Mouse (Mus musculus): ENCODE data around the gene Myh15. TPM values are rescaled to one million over a fixed set of nuclear protein-coding genes. Genes with fewer than 3 reads are reported as not detected.

Gene Myh15
- not detected in 2 replicates for polyA plus RNA-seq (2014; fragmentation: Nextera tagmentation; extraction: Ambion mirVana)

DNA sequence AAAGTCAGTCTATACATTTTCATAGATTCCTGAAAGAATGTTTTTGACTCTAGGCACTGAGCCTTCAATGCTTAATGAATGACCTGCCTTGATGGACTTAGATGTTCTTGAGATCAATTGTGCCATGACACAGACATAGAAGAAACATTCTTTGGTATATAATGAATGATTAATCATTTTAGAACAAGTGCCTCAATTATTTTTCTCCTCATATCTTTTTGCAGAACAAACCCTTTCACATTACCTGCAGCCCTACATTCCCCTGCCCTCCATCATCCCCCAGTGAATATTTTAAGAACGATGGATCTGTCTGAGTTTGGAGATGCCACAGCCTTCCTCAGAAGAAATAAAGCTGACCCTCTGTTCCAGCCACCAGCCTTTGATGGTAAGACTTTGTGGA is at the start of gene Myh15:
Myh15 (plus strand) TSS at position 301 of the 400 bp plus-strand sequence.
- ATAC-seq (replicated peaks; ENCODE audit: insufficient number of reproducible peaks, low FRiP score, low TSS enrichment, low read depth) (no peak), DNase-seq (ENCODE audit: low spot score) (no peak)
- Histone ChIP-seq H3K27ac (replicated peaks; ENCODE audit: low read depth, low read length) (no peak within 1 kb of the TSS), H3K27me3 (ENCODE audit: control insufficient read depth, insufficient read depth, low read length) (no peaks in the 10 kb centered on the region), H3K9me3 (replicated peaks; ENCODE audit: control insufficient read depth, low read length) (no peaks in the 10 kb centered on the region), H3K4me1 (ENCODE audit: control insufficient read depth, insufficient read depth, low read length) (no peaks in the 10 kb centered on the region), H3K4me3 (ENCODE audit: low read depth, low read length) (no peak within 1 kb of the TSS), H3K36me3 (replicated peaks; ENCODE audit: control insufficient read depth, insufficient read depth, low read depth, low read length) (no peaks in the 10 kb centered on the region), H3K4me2 (ENCODE audit: low read depth, low read length) (no peak within 1 kb of the TSS), H3K9ac (replicated peaks; ENCODE audit: low read length) (no peak within 1 kb of the TSS)
- 75% methylated on average over 1 of the region's 1 CpGs for WGBS

DNA sequence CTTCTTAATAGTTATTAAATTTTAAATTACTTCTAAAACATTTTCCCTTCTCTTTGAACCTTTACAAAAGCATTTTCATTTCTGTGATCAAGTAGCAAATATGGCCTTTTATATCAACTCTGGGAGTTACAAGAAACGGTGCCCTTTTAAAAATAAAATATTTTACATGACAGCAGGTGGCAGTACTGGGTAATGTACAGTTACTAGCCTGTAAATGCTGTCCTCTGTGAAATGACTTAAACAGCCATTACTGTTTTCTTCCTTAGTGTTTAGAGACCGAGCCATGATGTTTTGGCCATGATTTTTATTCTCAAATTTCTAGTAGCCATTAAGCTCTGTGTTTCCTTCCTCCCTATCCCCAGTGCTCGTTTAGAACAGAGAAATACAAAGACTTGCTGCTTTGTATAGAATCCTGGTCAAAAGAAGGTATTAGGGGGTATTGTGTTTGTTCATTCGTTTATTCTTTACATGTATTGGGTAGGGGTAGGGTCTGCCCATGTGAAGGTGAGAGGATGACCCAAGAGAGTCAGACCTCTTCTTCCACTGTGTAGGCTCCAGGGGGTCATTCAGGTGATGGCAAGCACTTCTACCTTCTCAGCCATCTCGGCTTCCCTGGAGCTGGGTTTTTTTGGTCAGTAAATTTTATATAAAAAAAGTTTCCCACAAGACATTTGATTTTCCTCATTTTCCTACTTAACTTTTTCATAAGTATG is 40.5 kb upstream of the Myh15 start:
- Histone ChIP-seq H3K27ac (replicated peaks; ENCODE audit: low read depth, low read length) (no peak overlapping the region), H3K9me3 (replicated peaks; ENCODE audit: control insufficient read depth, low read length) (no peaks in the 10 kb centered on the region), H3K4me3 (ENCODE audit: low read depth, low read length) (no peak overlapping the region), H3K4me1 (ENCODE audit: control insufficient read depth, insufficient read depth, low read length) (no peaks in the 10 kb centered on the region), H3K36me3 (replicated peaks; ENCODE audit: control insufficient read depth, insufficient read depth, low read depth, low read length) (peaks cover 4% of the 10 kb centered on the region; the same call in 1 of the 2 replicates), H3K27me3 (ENCODE audit: control insufficient read depth, insufficient read depth, low read length) (no peaks in the 10 kb centered on the region), H3K9ac (replicated peaks; ENCODE audit: low read length) (no peak overlapping the region), H3K4me2 (ENCODE audit: low read depth, low read length) (no peak overlapping the region)
- DNase-seq (ENCODE audit: low spot score) (peak; percentile 45), ATAC-seq (replicated peaks; ENCODE audit: insufficient number of reproducible peaks, low FRiP score, low TSS enrichment, low read depth) (no peak)
- WGBS, result 79% methylated on average over 5 of the region's 5 CpGs

DNA sequence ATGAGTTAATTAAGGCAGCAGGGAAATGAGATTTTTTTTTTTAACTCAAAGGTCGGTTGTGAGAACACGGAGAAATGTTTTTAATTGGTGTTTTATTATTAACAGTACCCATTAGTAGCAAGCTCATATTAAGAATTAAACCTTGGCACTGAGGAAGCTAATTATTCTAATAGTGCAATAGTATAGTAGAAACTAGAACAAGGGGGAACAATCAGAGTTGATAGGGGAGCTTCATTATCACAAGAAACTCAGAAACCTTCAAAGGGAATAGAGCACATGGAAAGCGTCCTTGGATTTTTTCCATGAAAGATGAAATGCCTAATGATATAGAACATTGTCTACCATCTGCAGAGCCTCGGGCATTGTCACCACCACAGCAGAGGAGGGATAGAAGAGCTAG is 21.4 kb upstream of the Myh15 start:
- ATAC-seq (replicated peaks; ENCODE audit: insufficient number of reproducible peaks, low FRiP score, low TSS enrichment, low read depth), result no peak
- H3K4me3 ChIP-seq (ENCODE audit: low read depth, low read length), result no peak overlapping the region
- H3K27ac ChIP-seq (replicated peaks; ENCODE audit: low read depth, low read length), result no peak overlapping the region
- no peak overlapping the region for H3K9ac ChIP-seq (replicated peaks; ENCODE audit: low read length)
- H3K4me1 ChIP-seq (ENCODE audit: control insufficient read depth, insufficient read depth, low read length), result no peaks in the 10 kb centered on the region
- H3K27me3 ChIP-seq (ENCODE audit: control insufficient read depth, insufficient read depth, low read length), result no peaks in the 10 kb centered on the region
- no peaks in the 10 kb centered on the region for H3K9me3 ChIP-seq (replicated peaks; ENCODE audit: control insufficient read depth, low read length)
- no peak for DNase-seq (ENCODE audit: low spot score)
- 81% methylated on average over 4 of the region's 4 CpGs for WGBS
- H3K36me3 ChIP-seq (replicated peaks; ENCODE audit: control insufficient read depth, insufficient read depth, low read depth, low read length), result no peaks in the 10 kb centered on the region
- H3K4me2 ChIP-seq (ENCODE audit: low read depth, low read length), result no peak overlapping the region

DNA sequence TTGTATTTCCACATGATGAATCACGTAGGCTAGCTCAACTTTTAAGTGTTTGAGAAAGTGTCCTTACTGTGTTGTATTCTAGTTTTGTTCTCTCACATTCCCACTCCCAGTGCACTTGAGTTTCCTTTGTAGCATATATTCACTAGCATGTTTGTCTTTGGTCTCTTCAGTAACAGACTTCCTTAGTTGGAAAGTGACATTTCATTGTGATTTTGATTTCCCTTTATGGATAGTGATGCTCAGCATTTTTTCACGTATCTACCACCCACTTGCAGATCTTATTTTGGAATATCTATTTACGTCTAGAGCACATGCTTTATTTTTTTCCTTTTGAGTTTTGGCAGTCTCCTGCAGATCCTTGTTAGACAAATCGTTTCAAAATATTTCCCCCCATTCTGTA is 19.5 kb upstream of the Myh15 start:
- no peak for DNase-seq (ENCODE audit: low spot score)
- H3K27me3 ChIP-seq (ENCODE audit: control insufficient read depth, insufficient read depth, low read length), result no peaks in the 10 kb centered on the region
- no peaks in the 10 kb centered on the region for H3K9me3 ChIP-seq (replicated peaks; ENCODE audit: control insufficient read depth, low read length)
- no peak overlapping the region for H3K4me2 ChIP-seq (ENCODE audit: low read depth, low read length)
- no peak overlapping the region for H3K27ac ChIP-seq (replicated peaks; ENCODE audit: low read depth, low read length)
- 84% methylated on average over 4 of the region's 4 CpGs for WGBS
- no peak overlapping the region for H3K4me3 ChIP-seq (ENCODE audit: low read depth, low read length)
- no peak for ATAC-seq (replicated peaks; ENCODE audit: insufficient number of reproducible peaks, low FRiP score, low TSS enrichment, low read depth)
- H3K9ac ChIP-seq (replicated peaks; ENCODE audit: low read length), result no peak overlapping the region
- H3K36me3 ChIP-seq (replicated peaks; ENCODE audit: control insufficient read depth, insufficient read depth, low read depth, low read length), result no peaks in the 10 kb centered on the region
- no peaks in the 10 kb centered on the region for H3K4me1 ChIP-seq (ENCODE audit: control insufficient read depth, insufficient read depth, low read length)

DNA sequence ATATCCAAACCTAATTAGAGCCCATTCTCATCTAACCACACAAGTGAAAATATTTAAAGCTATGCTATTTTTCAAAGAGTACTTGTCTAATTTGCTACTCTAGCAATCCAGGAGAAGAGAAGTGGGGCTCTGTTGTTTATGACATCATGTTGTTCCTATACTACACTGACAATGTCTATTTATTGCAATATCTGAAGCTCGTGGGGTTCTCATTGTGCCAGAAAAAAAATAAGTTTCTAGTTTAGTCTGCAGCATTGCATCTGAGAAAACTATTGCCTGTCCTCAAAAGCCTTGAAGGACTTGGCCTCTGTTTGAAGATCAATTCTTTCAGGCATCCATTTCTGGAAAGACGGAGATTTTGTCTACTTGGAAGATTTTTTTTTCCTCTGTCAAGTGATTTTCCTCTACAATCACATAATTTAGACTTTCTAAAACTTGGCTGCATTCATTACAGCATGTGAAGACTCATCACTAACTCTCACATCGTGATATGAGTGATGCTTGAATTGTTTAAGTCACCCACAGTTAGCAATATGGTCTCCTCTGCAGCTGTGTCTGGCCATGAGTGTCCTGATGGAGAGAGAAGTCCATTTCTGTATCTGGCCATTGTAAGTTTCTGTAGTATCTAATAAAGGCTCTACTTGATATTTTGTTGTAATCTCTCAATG is 16.6 kb upstream of the Myh15 start:
- Histone ChIP-seq H3K36me3 (replicated peaks; ENCODE audit: control insufficient read depth, insufficient read depth, low read depth, low read length) (no peaks in the 10 kb centered on the region), H3K27ac (replicated peaks; ENCODE audit: low read depth, low read length) (no peak overlapping the region), H3K27me3 (ENCODE audit: control insufficient read depth, insufficient read depth, low read length) (no peaks in the 10 kb centered on the region), H3K4me3 (ENCODE audit: low read depth, low read length) (no peak overlapping the region), H3K9me3 (replicated peaks; ENCODE audit: control insufficient read depth, low read length) (no peaks in the 10 kb centered on the region), H3K4me1 (ENCODE audit: control insufficient read depth, insufficient read depth, low read length) (no peaks in the 10 kb centered on the region), H3K4me2 (ENCODE audit: low read depth, low read length) (no peak overlapping the region), H3K9ac (replicated peaks; ENCODE audit: low read length) (no peak overlapping the region)
- ATAC-seq (replicated peaks; ENCODE audit: insufficient number of reproducible peaks, low FRiP score, low TSS enrichment, low read depth) (no peak), DNase-seq (ENCODE audit: low spot score) (no peak)
- 87% methylated on average over 3 of the region's 3 CpGs for WGBS

DNA sequence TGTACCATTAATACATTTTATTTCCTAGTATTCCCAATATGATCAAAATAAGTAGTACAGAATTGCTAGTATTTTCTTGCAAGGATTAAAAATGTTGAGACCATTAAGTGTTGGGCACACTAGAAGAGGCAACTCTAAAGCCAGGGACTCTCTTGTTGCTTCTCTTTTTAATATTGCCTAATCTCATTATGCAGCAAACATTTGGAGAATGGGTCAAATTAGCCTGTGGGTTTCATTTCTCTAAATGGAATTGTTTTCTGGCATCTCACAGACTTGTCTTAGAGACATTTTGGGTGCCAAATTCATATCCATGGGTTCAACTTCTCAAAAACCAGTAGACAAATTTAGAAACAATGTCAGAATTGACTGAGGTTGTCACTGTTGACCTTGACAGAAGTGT is 8.1 kb upstream of the Myh15 start:
- no peaks in the 10 kb centered on the region for H3K9me3 ChIP-seq (replicated peaks; ENCODE audit: control insufficient read depth, low read length)
- H3K4me3 ChIP-seq (ENCODE audit: low read depth, low read length), result no peak overlapping the region
- no peak overlapping the region for H3K9ac ChIP-seq (replicated peaks; ENCODE audit: low read length)
- no peak overlapping the region for H3K27ac ChIP-seq (replicated peaks; ENCODE audit: low read depth, low read length)
- no peaks in the 10 kb centered on the region for H3K4me1 ChIP-seq (ENCODE audit: control insufficient read depth, insufficient read depth, low read length)
- H3K27me3 ChIP-seq (ENCODE audit: control insufficient read depth, insufficient read depth, low read length), result no peaks in the 10 kb centered on the region
- no peak overlapping the region for H3K4me2 ChIP-seq (ENCODE audit: low read depth, low read length)
- no peaks in the 10 kb centered on the region for H3K36me3 ChIP-seq (replicated peaks; ENCODE audit: control insufficient read depth, insufficient read depth, low read depth, low read length)
- DNase-seq (ENCODE audit: low spot score), result no peak
- no peak for ATAC-seq (replicated peaks; ENCODE audit: insufficient number of reproducible peaks, low FRiP score, low TSS enrichment, low read depth)

DNA sequence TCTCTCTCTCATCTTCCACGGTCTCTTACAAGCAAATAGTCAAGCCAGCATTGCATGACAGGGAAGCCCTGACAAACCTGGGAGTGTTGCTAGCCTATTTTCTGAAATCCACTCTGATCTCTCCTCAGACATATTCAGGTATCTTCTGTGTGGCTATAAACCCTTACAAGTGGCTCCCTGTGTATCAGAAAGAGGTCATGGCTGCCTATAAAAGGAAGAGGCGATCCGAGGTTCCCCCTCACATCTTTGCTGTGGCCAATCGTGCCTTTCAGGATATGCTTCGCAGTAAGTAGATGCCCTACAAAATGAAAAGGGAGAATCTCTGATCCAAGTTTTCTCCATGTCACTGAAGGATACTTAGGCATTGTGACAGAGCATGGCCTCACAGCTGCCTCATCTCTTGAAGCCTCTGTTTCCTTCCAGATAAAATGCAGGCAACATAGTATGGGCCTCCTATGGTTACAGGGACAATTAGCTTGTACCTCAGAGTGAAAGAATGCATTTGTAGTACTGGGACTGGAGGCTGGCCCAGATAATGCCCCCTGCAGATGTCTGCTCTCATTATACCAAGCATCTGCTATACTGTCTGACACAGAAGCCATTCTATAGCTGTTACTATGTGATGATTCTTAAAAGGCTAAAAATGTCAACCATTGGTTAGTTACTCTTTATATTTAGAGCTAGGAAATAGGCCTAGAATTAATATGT is 12.1 kb downstream of the Myh15 start:
- H3K4me3 ChIP-seq (ENCODE audit: low read depth, low read length), result no peak overlapping the region
- no peaks in the 10 kb centered on the region for H3K27me3 ChIP-seq (ENCODE audit: control insufficient read depth, insufficient read depth, low read length)
- 80% methylated on average over 5 of the region's 5 CpGs for WGBS
- no peak overlapping the region for H3K9ac ChIP-seq (replicated peaks; ENCODE audit: low read length)
- ATAC-seq (replicated peaks; ENCODE audit: insufficient number of reproducible peaks, low FRiP score, low TSS enrichment, low read depth) (no peak), DNase-seq (ENCODE audit: low spot score) (no peak)
- no peak overlapping the region for H3K4me2 ChIP-seq (ENCODE audit: low read depth, low read length)
- no peaks in the 10 kb centered on the region for H3K36me3 ChIP-seq (replicated peaks; ENCODE audit: control insufficient read depth, insufficient read depth, low read depth, low read length)
- H3K27ac ChIP-seq (replicated peaks; ENCODE audit: low read depth, low read length), result no peak overlapping the region
- H3K9me3 ChIP-seq (replicated peaks; ENCODE audit: control insufficient read depth, low read length), result no peaks in the 10 kb centered on the region
- no peaks in the 10 kb centered on the region for H3K4me1 ChIP-seq (ENCODE audit: control insufficient read depth, insufficient read depth, low read length)

DNA sequence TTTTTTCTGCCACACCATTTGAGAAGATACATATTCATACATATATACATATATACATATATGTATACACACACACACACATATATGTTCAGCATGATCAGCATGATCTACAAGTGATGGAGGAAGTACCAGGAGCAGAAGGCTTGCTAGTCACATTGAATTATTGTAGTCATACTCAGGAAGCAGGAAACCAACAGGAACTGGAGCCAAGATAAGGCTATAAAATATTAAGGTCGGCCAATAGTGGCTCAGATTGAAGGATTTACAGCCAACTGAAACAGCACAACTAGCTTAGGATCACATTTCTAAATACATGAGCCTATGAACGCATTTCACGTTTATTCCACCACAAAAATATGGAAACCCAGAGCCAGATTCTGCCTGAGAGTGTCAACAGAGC is 14.0 kb downstream of the Myh15 start:
- no peak overlapping the region for H3K4me3 ChIP-seq (ENCODE audit: low read depth, low read length)
- no peaks in the 10 kb centered on the region for H3K9me3 ChIP-seq (replicated peaks; ENCODE audit: control insufficient read depth, low read length)
- no peak for DNase-seq (ENCODE audit: low spot score)
- no peak overlapping the region for H3K9ac ChIP-seq (replicated peaks; ENCODE audit: low read length)
- no peak overlapping the region for H3K4me2 ChIP-seq (ENCODE audit: low read depth, low read length)
- H3K27ac ChIP-seq (replicated peaks; ENCODE audit: low read depth, low read length), result no peak overlapping the region
- ATAC-seq (replicated peaks; ENCODE audit: insufficient number of reproducible peaks, low FRiP score, low TSS enrichment, low read depth), result no peak
- H3K4me1 ChIP-seq (ENCODE audit: control insufficient read depth, insufficient read depth, low read length), result no peaks in the 10 kb centered on the region
- no peaks in the 10 kb centered on the region for H3K36me3 ChIP-seq (replicated peaks; ENCODE audit: control insufficient read depth, insufficient read depth, low read depth, low read length)
- 85% methylated on average over 3 of the region's 3 CpGs for WGBS
- H3K27me3 ChIP-seq (ENCODE audit: control insufficient read depth, insufficient read depth, low read length), result no peaks in the 10 kb centered on the region

Data from embryonic facial prominence, embryonic 11.5 days (tissue).